Mouse (Mus musculus): Measurements from ENCODE around the gene Prr5. TPM values are rescaled to one million over a fixed set of nuclear protein-coding genes. Genes with fewer than 3 reads are reported as not detected.

Prr5 gene
- total and polyA plus RNA-seq, 3 experiments, result 2.8 to 8.1 (median 4.9) TPM

- 58% methylated on average over 8 of the region's 8 CpGs for WGBS
- intact Hi-C loops (cut with DNase I), result no loop called here
Observed at GRCm38 (mm10) chr15:84675317-84675716, 5.9 kb downstream of the Prr5 start.

GRCm38 (mm10) chr15:84677943-84678342 is 8.5 kb downstream of the Prr5 start:
- intact Hi-C loops (cut with DNase I), result no loop called here
- Histone ChIP-seq H3K36me3 (ENCODE audit: control insufficient read depth, insufficient read depth, low read length) (no peaks in the 10 kb centered on the region), H3K4me1 (ENCODE audit: control insufficient read depth, insufficient read depth, low read length) (peaks cover 3% of the 10 kb centered on the region), H3K27me3 (ENCODE audit: control insufficient read depth, insufficient read depth, low read length) (no peaks in the 10 kb centered on the region; the same call in 1 of the 2 replicates), H3K4me3 (no peak overlapping the region), H3K9ac (ENCODE audit: low read depth, low read length) (no peak overlapping the region), H3K79me2 (replicated peaks; ENCODE audit: control insufficient read depth, insufficient read depth, low read length) (no peaks in the 10 kb centered on the region), H3K27ac (no peak overlapping the region)
- TF ChIP-seq CTCF (IDR thresholded peaks at IDR 0.05), result no peak
- TF ChIP-seq EP300 (IDR thresholded peaks at IDR 0.05; ENCODE audit: insufficient read depth, low read depth, low read length), result no peak
- TF ChIP-seq POLR2A (IDR thresholded peaks at IDR 0.05; ENCODE audit: insufficient read depth, low read depth, low read length), result no peak
- no peak for DNase-seq
- WGBS, result 62% methylated on average over 11 of the region's 11 CpGs

More at GRCm38 (mm10) chr15:84675317-84675716, 5.9 kb downstream of the Prr5 start:
- no peaks in the 10 kb centered on the region for H3K36me3 ChIP-seq (ENCODE audit: control insufficient read depth, insufficient read depth, low read length)
- no peaks in the 10 kb centered on the region; the same call in 1 of the 2 replicates for H3K27me3 ChIP-seq (ENCODE audit: control insufficient read depth, insufficient read depth, low read length)
- H3K9ac ChIP-seq (ENCODE audit: low read depth, low read length), result no peak overlapping the region
- no peak overlapping the region for H3K4me3 ChIP-seq
- no peaks in the 10 kb centered on the region for H3K79me2 ChIP-seq (replicated peaks; ENCODE audit: control insufficient read depth, insufficient read depth, low read length)
- no peak for TF ChIP-seq CTCF (IDR thresholded peaks at IDR 0.05)
- no peak for TF ChIP-seq EP300 (IDR thresholded peaks at IDR 0.05; ENCODE audit: insufficient read depth, low read depth, low read length)
- TF ChIP-seq POLR2A (IDR thresholded peaks at IDR 0.05; ENCODE audit: insufficient read depth, low read depth, low read length), result no peak
- peaks cover 8% of the 10 kb centered on the region for H3K4me1 ChIP-seq (ENCODE audit: control insufficient read depth, insufficient read depth, low read length)
- no peak for DNase-seq
- H3K27ac ChIP-seq, result no peak overlapping the region

GRCm38 (mm10) chr15:84679090-84679489 is 9.7 kb downstream of the Prr5 start:
- H3K27me3 ChIP-seq (ENCODE audit: control insufficient read depth, insufficient read depth, low read length), result no peaks in the 10 kb centered on the region; the same call in 1 of the 2 replicates
- H3K4me3 ChIP-seq, result no peak overlapping the region
- WGBS, result 95% methylated on average over 4 of the region's 4 CpGs
- no peak overlapping the region for H3K27ac ChIP-seq
- intact Hi-C loops (cut with DNase I), result no loop called here
- TF ChIP-seq CTCF (IDR thresholded peaks at IDR 0.05), result peak; percentile 68
- no peak for TF ChIP-seq EP300 (IDR thresholded peaks at IDR 0.05; ENCODE audit: insufficient read depth, low read depth, low read length)
- H3K79me2 ChIP-seq (replicated peaks; ENCODE audit: control insufficient read depth, insufficient read depth, low read length), result no peaks in the 10 kb centered on the region
- no peak overlapping the region for H3K9ac ChIP-seq (ENCODE audit: low read depth, low read length)
- no peaks in the 10 kb centered on the region for H3K36me3 ChIP-seq (ENCODE audit: control insufficient read depth, insufficient read depth, low read length)
- no peak for DNase-seq
- H3K4me1 ChIP-seq (ENCODE audit: control insufficient read depth, insufficient read depth, low read length), result peaks cover 3% of the 10 kb centered on the region

GRCm38 (mm10) chr15:84679794-84680193 is 10.4 kb downstream of the Prr5 start:
- Histone ChIP-seq H3K27me3 (ENCODE audit: control insufficient read depth, insufficient read depth, low read length) (no peaks in the 10 kb centered on the region; the same call in 1 of the 2 replicates), H3K27ac (no peak overlapping the region), H3K79me2 (replicated peaks; ENCODE audit: control insufficient read depth, insufficient read depth, low read length) (no peaks in the 10 kb centered on the region), H3K36me3 (ENCODE audit: control insufficient read depth, insufficient read depth, low read length) (no peaks in the 10 kb centered on the region), H3K4me3 (no peak overlapping the region), H3K4me1 (ENCODE audit: control insufficient read depth, insufficient read depth, low read length) (peaks cover 3% of the 10 kb centered on the region), H3K9ac (ENCODE audit: low read depth, low read length) (no peak overlapping the region)
- intact Hi-C loops (cut with DNase I), result no loop called here
- TF ChIP-seq EP300 (IDR thresholded peaks at IDR 0.05; ENCODE audit: insufficient read depth, low read depth, low read length), result no peak
- no peak for TF ChIP-seq POLR2A (IDR thresholded peaks at IDR 0.05; ENCODE audit: insufficient read depth, low read depth, low read length)
- TF ChIP-seq CTCF (IDR thresholded peaks at IDR 0.05), result no peak
- DNase-seq, result no peak
- WGBS, result 85% methylated on average over 3 of the region's 3 CpGs

- peak overlapping the region; percentile 89 for H3K9ac ChIP-seq (ENCODE audit: low read depth, low read length)
- H3K27ac ChIP-seq, result peak overlapping the region; percentile 53
- H3K4me3 ChIP-seq, result peak overlapping the region; percentile 75
- no peaks in the 10 kb centered on the region for H3K36me3 ChIP-seq (ENCODE audit: control insufficient read depth, insufficient read depth, low read length)
- no peak for TF ChIP-seq CTCF (IDR thresholded peaks at IDR 0.05)
- TF ChIP-seq POLR2A (IDR thresholded peaks at IDR 0.05; ENCODE audit: insufficient read depth, low read depth, low read length), result no peak
- no peak for TF ChIP-seq EP300 (IDR thresholded peaks at IDR 0.05; ENCODE audit: insufficient read depth, low read depth, low read length)
- H3K79me2 ChIP-seq (replicated peaks; ENCODE audit: control insufficient read depth, insufficient read depth, low read length), result no peaks in the 10 kb centered on the region
- no peaks in the 10 kb centered on the region; the same call in 1 of the 2 replicates for H3K27me3 ChIP-seq (ENCODE audit: control insufficient read depth, insufficient read depth, low read length)
- peak; percentile 91 to 98 for DNase-seq
- intact Hi-C loops (cut with DNase I), result no loop called here
- peaks cover 6% of the 10 kb centered on the region for H3K4me1 ChIP-seq (ENCODE audit: control insufficient read depth, insufficient read depth, low read length)
- under 1% methylated on average over 77 of the region's 77 CpGs for WGBS
Observed at GRCm38 (mm10) chr15:84680545-84681454, 11.4 kb downstream of the Prr5 start.
